Mouse (Mus musculus): Measurements from ENCODE around the gene Ppp3cb.
"Not testable (repeated sequence)": the region's sequence is repeated elsewhere in the genome, so short reads cannot be mapped to it uniquely, and the experiment has no call there.

Gene Ppp3cb

GRCm38 (mm10) chr14:20546415-20546814, at the start of gene Ppp3cb:
Gene Ppp3cb, minus strand, starts transcription at chr14:20546573.
- peak; percentile 34 to 50 for DNase-seq (ENCODE audit: low read depth in 1 of 2, low spot score in 2 of 2)

DNA sequence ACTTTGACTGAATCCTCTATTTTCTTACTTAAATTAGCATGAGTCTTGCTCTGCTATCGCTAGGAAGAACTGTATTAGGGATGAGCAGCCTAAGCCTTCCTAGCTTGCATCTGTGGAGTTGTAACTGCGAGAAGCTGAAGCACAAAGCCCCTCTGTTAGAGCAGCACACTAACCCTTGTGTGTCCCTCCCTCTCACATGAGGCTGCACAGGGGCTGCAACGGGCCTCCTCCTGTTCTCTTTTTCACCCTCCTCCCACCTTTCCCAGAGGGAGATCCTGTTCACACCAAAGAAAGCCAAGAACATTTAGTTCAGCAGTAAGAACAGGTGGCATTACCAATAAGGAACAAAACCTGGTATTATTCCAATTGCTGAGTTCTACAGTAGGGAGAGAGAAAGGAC, 49.4 kb upstream of the Ppp3cb start:
- DNase-seq (ENCODE audit: low read depth in 1 of 2, low spot score in 2 of 2) = no peak

DNA sequence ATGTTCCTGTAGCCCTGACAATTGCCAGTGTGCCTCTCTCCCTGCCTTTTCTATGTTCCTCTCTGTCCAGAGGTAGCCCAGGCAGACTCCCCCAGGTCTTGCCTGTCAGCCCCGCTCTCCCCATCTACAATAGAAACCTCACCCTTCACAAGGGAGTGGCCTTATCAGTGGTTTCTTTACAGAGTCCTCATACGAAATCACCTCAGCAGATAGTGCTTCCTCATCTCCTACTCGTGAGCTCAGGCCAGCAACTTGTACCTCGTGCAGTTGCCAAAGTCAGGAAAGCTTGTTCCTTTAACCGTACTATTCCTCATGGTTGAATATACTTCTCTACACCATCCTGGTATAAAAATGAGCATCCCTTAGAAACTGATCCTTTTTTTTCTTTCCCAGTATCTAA, 41.1 kb upstream of the Ppp3cb start:
- DNase-seq (ENCODE audit: low read depth in 1 of 2, low spot score in 2 of 2) = no peak

DNA sequence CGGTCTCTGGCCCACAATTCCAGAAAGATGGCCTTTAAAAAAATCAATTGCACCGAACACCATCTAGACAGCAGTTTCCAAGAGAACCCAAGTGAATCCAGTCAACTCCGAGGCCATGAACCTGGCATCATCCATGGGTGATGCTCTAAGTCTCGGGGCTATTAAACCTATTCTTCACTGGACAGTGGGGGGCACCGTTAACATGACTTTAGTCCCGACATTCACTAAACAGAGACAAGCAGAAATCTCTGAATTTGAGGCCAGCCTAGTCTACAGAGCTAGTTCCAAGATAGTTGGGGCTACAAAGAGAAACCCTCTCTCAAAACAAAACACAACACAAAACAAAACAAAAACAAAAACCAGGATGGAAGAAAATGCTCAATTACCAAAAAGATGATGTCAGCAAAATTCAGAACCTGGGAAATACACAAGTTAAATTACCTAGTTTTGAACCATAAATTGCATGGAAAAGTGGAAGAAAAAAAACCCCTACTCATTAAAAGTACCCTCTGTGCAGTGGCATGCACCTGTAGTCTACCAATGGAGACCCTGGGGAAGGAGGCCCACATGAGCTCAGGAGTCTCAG, 32.5 kb upstream of the Ppp3cb start:
- DNase-seq (ENCODE audit: low read depth in 1 of 2, low spot score in 2 of 2) = no peak

- DNase-seq (ENCODE audit: low read depth in 1 of 2, low spot score in 2 of 2) = peak; percentile 9 to 38
These were observed 29.8 kb upstream of the Ppp3cb start for GRCm38 (mm10) chr14:20576179-20576578.

- not testable (repeated sequence) for DNase-seq (ENCODE audit: low read depth in 1 of 2, low spot score in 2 of 2)
These were observed 26.8 kb upstream of the Ppp3cb start for GRCm38 (mm10) chr14:20573196-20573595.

GRCm38 (mm10) chr14:20565256-20566021, 19.1 kb upstream of the Ppp3cb start:
- DNase-seq (ENCODE audit: low read depth in 1 of 2, low spot score in 2 of 2) = no peak

- no peak for DNase-seq (ENCODE audit: low read depth in 1 of 2, low spot score in 2 of 2)
These were observed 18.3 kb upstream of the Ppp3cb start for GRCm38 (mm10) chr14:20564692-20565091.

DNA sequence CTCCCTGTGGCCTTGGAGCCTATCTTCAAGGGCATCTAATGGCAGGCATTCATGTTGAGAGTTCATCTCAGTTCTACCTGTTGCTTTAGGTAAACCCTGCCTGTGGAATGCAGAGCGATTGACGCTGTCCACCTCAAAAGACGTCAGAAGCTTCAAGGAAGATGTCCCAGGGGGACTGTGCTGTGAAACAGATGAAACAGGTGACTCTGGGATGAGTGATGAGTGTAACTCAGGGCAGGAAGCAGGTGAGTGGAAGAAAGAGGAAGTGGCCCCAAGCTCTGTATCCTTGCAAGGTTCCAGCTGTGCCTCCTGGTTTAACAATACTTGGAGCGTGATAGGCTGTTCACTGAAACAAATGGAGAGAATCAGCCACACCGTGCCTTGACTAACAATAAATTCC, 15.5 kb upstream of the Ppp3cb start:
- DNase-seq (ENCODE audit: low read depth in 1 of 2, low spot score in 2 of 2) = no peak

DNA sequence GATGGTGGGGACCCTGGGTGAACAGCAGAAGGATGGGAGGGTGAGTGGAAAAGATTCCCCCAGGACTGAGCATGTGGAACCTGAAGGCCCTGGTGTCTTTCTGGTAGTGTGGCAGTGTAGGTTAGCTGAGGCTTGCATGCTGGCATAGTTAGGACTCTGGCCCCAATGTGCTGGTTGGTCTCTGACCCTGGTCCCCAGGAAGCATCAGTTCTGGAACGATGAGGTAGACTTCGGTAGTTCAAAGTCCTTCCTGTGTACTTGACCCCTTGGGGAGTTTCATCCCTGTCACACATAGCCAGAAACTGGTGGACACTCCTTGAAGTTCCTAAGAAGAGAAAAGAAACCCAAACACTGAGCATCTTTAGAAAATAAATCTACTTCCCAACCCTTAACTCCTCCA, 3.8 kb upstream of the Ppp3cb start:
- no peak for DNase-seq (ENCODE audit: low read depth in 1 of 2, low spot score in 2 of 2)

DNA sequence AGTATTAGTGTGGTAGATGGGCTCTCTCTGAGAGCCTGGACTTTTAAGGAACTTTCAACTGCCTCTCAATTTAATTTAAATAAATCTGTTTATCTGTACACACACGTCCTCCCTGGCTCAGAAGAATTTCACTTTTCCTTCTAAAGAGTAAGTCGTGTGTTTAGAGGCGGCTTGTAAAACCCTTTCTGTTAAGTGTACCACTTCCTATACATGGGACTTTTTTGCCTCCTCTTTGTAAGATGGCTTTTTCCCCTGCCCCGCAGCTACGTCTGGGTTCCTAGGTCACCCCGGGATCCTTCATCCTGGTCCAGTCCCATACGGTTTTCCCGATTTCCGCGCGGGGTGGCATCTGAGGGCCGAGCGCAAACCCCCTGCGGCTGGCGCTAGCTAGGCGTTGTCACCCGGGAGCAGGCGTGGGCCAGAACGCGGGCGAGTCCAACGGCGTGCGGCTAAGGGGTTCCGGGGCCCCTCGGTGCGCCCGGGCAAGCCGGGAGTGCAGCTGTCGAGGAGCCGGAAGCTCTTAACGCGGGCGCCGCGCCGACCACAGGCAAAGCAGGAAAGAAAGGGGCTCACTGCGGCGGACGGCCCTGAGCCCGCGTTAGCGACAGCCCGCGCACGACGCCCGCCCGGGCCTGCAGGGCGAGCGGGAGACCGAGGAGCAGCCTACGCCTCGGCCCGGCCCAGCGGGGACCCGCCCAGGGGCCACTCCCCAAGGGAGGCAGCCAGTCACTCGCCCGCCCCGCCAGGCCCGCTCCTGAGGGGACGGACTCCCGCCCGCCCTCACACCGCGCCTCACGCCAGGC, 643 bp downstream of the Ppp3cb start:
- DNase-seq (ENCODE audit: low read depth in 1 of 2, low spot score in 2 of 2) = peak; percentile 76 to 77

DNA sequence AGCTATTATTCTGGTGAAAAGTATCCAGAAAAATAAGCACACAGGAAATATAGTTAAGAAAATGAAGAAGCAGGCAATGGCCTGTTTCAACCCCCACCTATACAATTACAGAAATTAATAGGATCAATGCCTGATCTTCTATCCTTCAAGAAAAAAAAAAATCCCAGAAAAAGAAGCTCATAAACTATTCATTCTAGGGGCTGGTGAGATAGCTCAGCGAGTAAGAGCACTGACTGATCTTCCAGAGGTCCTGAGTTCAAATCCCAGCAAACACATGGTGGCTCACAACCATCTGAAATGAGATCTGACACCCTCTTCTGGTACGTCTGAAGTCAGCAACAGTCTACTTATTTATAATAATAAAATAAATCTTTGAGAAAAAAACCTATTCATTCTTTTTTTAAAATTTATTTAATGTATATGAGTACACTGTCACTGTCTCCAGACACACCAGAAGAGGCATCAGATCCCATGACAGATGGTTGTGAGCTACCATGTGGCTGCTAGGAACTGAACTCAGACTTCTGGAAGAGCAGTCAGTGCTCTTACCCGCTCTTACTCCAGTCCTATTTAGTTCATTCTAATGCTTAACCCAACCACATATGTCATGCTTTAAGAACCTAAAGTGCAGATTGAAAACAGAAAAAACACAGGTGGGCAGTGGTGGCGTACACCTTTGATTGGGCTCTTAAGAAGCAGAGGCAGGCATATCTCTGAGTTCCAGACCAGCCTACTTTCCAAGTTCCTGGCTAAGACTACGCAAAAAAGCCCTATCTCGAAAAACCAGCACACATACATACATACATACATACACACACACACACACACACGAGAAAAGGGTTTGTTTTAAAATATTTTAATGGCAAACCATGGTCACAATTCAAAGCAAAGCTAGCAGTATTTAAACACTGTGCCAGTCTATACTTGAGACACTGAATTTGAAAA, 1.6 kb downstream of the Ppp3cb start:
- no peak for DNase-seq (ENCODE audit: low read depth in 1 of 2, low spot score in 2 of 2)

DNA sequence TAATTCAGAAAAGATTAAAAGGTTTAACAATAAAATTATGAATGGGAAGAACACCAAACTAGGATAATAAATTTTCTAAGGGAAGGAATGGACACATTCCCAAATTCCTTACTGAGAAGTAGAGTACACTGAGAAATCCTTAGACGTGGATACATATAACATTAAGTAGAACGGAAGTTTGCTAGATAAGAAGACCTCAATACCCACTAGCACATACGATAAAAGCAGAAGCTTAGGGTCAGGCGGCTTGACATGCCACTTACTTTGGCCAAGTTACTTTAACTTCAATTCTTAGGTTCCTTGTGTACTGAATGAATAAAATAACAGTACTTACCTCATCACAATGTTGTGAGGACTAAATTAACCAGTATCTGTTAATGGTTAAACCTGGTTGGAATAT, 16.7 kb downstream of the Ppp3cb start:
- DNase-seq (ENCODE audit: low read depth in 1 of 2, low spot score in 2 of 2) = no peak

- no peak for DNase-seq (ENCODE audit: low read depth in 1 of 2, low spot score in 2 of 2)
These were observed 26.2 kb downstream of the Ppp3cb start for GRCm38 (mm10) chr14:20520179-20520578.

DNA sequence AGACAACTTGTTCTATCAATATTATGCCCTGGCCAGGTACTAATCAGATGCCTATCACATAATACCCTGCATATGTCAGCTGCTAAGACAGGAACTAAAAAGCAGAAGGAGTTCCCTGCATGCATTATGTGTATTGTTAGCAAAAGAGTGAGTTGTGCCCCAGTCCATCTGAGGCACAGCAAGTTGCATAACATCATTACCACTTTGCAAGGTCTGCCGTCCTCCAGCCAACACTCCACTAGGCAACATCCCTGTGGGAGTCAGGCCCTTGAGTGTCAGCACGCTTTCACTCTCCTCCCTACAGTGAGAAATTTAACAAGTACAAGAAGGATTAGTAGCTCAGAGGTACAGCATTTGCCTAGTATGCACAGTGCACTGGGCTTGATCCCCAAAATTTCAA, 37.9 kb downstream of the Ppp3cb start:
- no peak for DNase-seq (ENCODE audit: low read depth in 1 of 2, low spot score in 2 of 2)

DNA sequence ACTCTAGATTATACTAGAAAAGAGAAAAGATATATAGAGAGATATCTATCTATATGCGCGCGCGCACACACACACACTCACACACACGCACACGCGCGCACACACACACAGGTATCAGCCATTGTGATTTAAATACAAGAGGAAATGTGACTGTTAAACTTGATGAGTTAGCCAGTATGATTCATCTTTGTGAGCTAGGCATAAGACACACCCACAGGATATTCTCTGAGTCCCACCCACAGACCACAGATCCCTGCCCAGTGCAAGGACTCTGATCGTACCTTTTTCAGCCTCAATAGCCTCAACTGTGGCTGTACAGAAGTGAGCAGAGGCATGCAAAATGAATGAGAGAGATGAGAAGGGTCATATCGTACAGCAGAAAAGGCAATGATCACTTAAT, 43.4 kb downstream of the Ppp3cb start:
- no peak for DNase-seq (ENCODE audit: low read depth in 1 of 2, low spot score in 2 of 2)

DNA sequence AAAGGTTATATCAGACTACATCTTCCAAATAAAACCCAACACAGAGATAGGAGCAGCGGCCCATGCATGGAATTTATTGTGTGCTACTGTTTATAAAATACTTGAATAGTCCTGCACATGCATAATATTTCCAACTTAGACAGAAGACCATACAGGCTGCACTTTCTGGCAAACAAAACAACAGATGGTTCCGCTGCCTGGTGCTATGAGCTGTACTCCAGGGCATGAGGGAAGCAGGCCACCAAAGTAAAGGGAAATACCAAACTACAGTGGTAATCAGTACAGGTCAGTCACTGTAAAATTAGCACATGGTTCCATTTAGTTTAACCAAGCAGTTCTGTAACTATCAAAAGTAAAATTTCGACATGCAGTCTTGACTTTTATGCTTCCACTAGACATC, 46.4 kb downstream of the Ppp3cb start:
- DNase-seq (ENCODE audit: low read depth in 1 of 2, low spot score in 2 of 2) = no peak

DNA sequence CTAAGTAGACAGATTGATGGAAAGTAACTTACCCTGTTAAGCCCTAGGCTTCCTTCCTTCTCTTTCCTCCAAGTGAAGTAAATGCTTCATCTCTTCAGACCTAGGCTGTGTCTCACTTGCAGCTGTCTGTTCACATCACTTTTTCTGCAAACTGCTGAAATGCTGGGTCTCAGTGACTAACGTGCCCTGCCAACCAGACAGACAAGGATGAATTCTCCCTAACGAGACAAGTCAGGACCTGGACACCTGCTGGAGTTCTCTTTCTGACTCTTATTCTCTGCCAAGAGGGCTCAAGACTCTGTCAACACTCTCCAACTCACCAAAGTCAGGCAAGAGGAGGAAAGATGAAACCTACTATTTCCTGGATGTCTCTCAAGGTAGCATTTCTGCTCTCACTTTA, 49.8 kb downstream of the Ppp3cb start, which contains the start of gene Mss51:
Gene Mss51, minus strand, starts transcription at position 299 of the 400 bp plus-strand sequence.
- no peak for DNase-seq (ENCODE audit: low read depth in 1 of 2, low spot score in 2 of 2)

GRCm38 (mm10) chr14:20486031-20486430, 60.3 kb downstream of the Ppp3cb start:
- no peak for DNase-seq (ENCODE audit: low read depth in 1 of 2, low spot score in 2 of 2)

- no peak for DNase-seq (ENCODE audit: low read depth in 1 of 2, low spot score in 2 of 2)
These were observed 64.2 kb downstream of the Ppp3cb start for GRCm38 (mm10) chr14:20482051-20482751.

Measured in monocyte, adult 2 months (primary cell).